Mouse (Mus musculus) myocyte (in vitro differentiated cells): Measurements from ENCODE around the gene Soga1.

Experiments
- MAX ChIP-seq: IDR thresholded peaks from one replicate; pipeline ENCODE4 v1.6.1; 2011; ENCODE audit warnings: low read depth, mild to moderate bottlenecking, control low read depth
- MYOD1 ChIP-seq, 3 experiments: IDR thresholded peaks; one replicate each; pipeline ENCODE4 v1.6.1; 2011; ENCODE audit warnings: control low read depth in 2 of 3, low read depth in 2 of 3, mild to moderate bottlenecking in 2 of 3, moderate library complexity in 1 of 3; ENCODE audit not compliant: insufficient read length in 2 of 3, control insufficient read depth in 1 of 3
- POLR2A ChIP-seq: IDR thresholded peaks from one replicate; pipeline ENCODE4 v1.6.1; 2011; ENCODE audit warnings: low read depth, mild to moderate bottlenecking, control low read depth, moderate library complexity; ENCODE audit not compliant: insufficient read length
- TCF12 ChIP-seq: IDR thresholded peaks from one replicate; pipeline ENCODE4 v1.6.1; 2011; ENCODE audit warnings: mild to moderate bottlenecking, control low read depth; ENCODE audit not compliant: poor library complexity, insufficient read depth, severe bottlenecking
- USF1 ChIP-seq: IDR thresholded peaks from one replicate; pipeline ENCODE4 v1.6.1; 2011; ENCODE audit warnings: low read depth, mild to moderate bottlenecking, control low read depth, moderate library complexity

GRCm38 (mm10) chr2:156996576-156996975, 82.5 kb downstream of the Soga1 start:
- no peak for TF ChIP-seq USF1
- no peak for TF ChIP-seq MAX
- TF ChIP-seq POLR2A, result no peak
- TF ChIP-seq TCF12, result no peak
- peak in 2 of 3 experiments; percentile 25 to 32 for TF ChIP-seq MYOD1 (IDR thresholded peaks at IDR 0.05; ENCODE audit: control insufficient read depth in 1 of 3, insufficient read length in 2 of 3, low read depth in 2 of 3)
